Comparison of ENCODE assay signal across 8 mouse cellular contexts in the genomic region with DNA sequence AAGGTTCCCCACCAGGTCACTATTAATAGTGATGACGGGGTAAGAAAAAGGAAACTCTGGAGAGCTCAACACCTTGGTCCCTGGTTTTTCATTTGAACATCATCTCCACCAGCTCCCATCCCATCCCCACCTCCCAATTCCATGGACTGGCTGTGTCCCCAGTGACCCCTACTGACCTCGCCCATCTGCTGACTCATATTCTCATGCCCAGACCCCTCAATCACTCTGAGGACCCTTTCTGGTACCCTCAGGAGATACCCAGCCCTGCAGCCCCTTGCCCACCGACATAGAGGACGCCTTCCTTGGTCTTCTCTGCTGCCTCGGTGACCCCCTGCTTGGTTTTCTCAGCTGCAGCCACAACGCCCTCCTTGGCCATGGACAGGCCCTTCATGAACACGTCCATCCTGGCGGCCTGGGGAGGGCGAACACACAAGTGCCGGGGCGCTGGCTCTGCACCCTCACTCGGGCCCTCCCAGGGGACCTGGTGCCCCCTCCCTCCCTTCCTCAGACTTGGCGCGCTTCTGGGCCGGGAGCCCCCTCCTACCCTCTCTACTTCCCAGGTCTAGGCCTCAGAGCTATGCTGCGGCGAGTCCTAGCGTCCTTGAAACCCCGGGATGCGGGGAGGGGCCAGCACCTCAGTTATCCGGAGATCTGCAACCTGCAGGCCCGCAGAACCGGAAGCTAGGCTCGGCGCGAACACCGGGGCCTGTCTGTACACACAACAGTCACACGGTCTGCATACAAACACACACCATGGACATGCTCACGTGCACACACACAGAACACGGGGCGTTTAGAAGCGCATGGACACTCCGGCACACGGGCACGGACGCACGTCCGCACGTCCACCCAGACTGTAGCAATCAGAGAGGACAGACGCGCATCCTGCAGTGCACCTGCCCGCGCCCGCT. TPM values are rescaled to one million over a fixed set of nuclear protein-coding genes. Genes with fewer than 3 reads are reported as not detected.
A peak's percentile ranks its signal among the peaks of the same experiment; 100 is the strongest.
DNase-seq lines count a peak whose midpoint lies in the region; ATAC-seq lines count a peak whose summit lies in the region.

No protein-coding gene starts in this region.

- no peaks in the 10 kb centered on the region for H3K9me3 ChIP-seq in hindbrain, embryonic 11.5 days (ENCODE audit: control insufficient read depth, low read length)
- H3K9me3 ChIP-seq in midbrain, embryonic 14.5 days (ENCODE audit: control insufficient read depth, low read length) = no peaks in the 10 kb centered on the region

- 5% methylated on average over 44 of the region's 44 CpGs for WGBS in hindbrain, embryonic 11.5 days
- 5% methylated on average over 44 of the region's 44 CpGs for WGBS in midbrain, embryonic 14.5 days

- H3K27me3 ChIP-seq in hindbrain, embryonic 11.5 days (ENCODE audit: control insufficient read depth, insufficient read depth, low read length) = peaks cover 39% of the 10 kb centered on the region
- H3K27me3 ChIP-seq in midbrain, embryonic 14.5 days (ENCODE audit: control insufficient read depth, insufficient read depth, low read length) = peaks cover 45% of the 10 kb centered on the region

- peak; percentile 21 for DNase-seq in embryo, embryonic 10 days (ENCODE audit: low spot score)
- DNase-seq in embryo, embryonic 11 days = no peak
- DNase-seq in right cerebral cortex, postnatal 10 days (ENCODE audit: low spot score in 2 of 2) = peak; percentile 55 to 69
- no peak for DNase-seq in right cerebral cortex, postnatal 14 days
- DNase-seq in hindbrain, embryonic 11.5 days (ENCODE audit: low spot score) = no peak
- peak; percentile 60 for DNase-seq in midbrain, embryonic 14.5 days
- DNase-seq in spleen, adult 18-20 months = no peak

- H3K27ac ChIP-seq in hindbrain, embryonic 11.5 days (ENCODE audit: low read depth, low read length) = no peak overlapping the region
- H3K27ac ChIP-seq in midbrain, embryonic 14.5 days (replicated peaks; ENCODE audit: low read depth, low read length) = 0 out of 2 replicates have a peak overlapping the region, but pooled peaks have one; percentile 14

- H3K36me3 ChIP-seq in hindbrain, embryonic 11.5 days (ENCODE audit: control insufficient read depth, insufficient read depth, low read length) = no peaks in the 10 kb centered on the region
- H3K36me3 ChIP-seq in midbrain, embryonic 14.5 days (ENCODE audit: control insufficient read depth, insufficient read depth, low read length) = no peaks in the 10 kb centered on the region

- H3K4me2 ChIP-seq in hindbrain, embryonic 11.5 days (replicated peaks; ENCODE audit: low read depth, low read length) = peak overlapping the region; percentile 85
- H3K4me2 ChIP-seq in midbrain, embryonic 14.5 days (ENCODE audit: low read length) = peak overlapping the region; percentile 82

- no peak for ATAC-seq in hindbrain, embryonic 11.5 days (ENCODE audit: low FRiP score)
- peak; percentile 32; the same call in 1 of the 2 replicates for ATAC-seq in midbrain, embryonic 14.5 days (ENCODE audit: low FRiP score, low TSS enrichment)
- ATAC-seq in activated CD4-positive, CD25-positive, alpha-beta regulatory T cell, adult 4 months = no peak

- peaks cover 8% of the 10 kb centered on the region for H3K4me1 ChIP-seq in hindbrain, embryonic 11.5 days (replicated peaks; ENCODE audit: control insufficient read depth, insufficient read depth, low read length)
- peaks cover 10% of the 10 kb centered on the region; the same call in 1 of the 2 replicates for H3K4me1 ChIP-seq in midbrain, embryonic 14.5 days (ENCODE audit: control insufficient read depth, insufficient read depth, low read length)

- peak overlapping the region; percentile 37; the same call in 1 of the 2 replicates for H3K9ac ChIP-seq in hindbrain, embryonic 11.5 days (ENCODE audit: low read depth, low read length)
- H3K9ac ChIP-seq in midbrain, embryonic 14.5 days (replicated peaks; ENCODE audit: low read length) = peak overlapping the region; percentile 61

- peak overlapping the region; percentile 43 for H3K4me3 ChIP-seq in hindbrain, embryonic 11.5 days (ENCODE audit: low read depth, low read length)
- peak overlapping the region; percentile 51 for H3K4me3 ChIP-seq in midbrain, embryonic 14.5 days (replicated peaks; ENCODE audit: low read depth, low read length)

RNA-seq across cellular contexts. Expression of gene Sncb, which starts 0.9 kb away (rescaled TPM):
- 2.3 and 2.5 TPM in 2 replicates for polyA plus RNA-seq in hindbrain, embryonic 11.5 days (2014; fragmentation: Nextera tagmentation; extraction: Ambion mirVana)
- 37.5 and 53.7 TPM in 2 replicates for polyA plus RNA-seq in midbrain, embryonic 14.5 days (2014; fragmentation: Nextera tagmentation; extraction: Ambion mirVana)
- under 1 TPM; 0.33 to 0.62 TPM for polyA plus RNA-seq in activated CD4-positive, CD25-positive, alpha-beta regulatory T cell, adult 4 months (2017; shearing (Covaris generic))

RNA-seq across cellular contexts. Expression of gene Gprin1, which starts 15.9 kb away (rescaled TPM):
- polyA plus RNA-seq in hindbrain, embryonic 11.5 days (2014; fragmentation: Nextera tagmentation; extraction: Ambion mirVana) = 7.5 and 11.2 TPM in 2 replicates
- 19.1 and 29.4 TPM in 2 replicates for polyA plus RNA-seq in midbrain, embryonic 14.5 days (2014; fragmentation: Nextera tagmentation; extraction: Ambion mirVana)
- not detected for polyA plus RNA-seq in activated CD4-positive, CD25-positive, alpha-beta regulatory T cell, adult 4 months (2017; shearing (Covaris generic))

RNA-seq across cellular contexts. Expression of gene Eif4e1b, which starts 18.3 kb away (rescaled TPM):
- not detected in 2 replicates for polyA plus RNA-seq in hindbrain, embryonic 11.5 days (2014; fragmentation: Nextera tagmentation; extraction: Ambion mirVana)
- not detected in 2 replicates for polyA plus RNA-seq in midbrain, embryonic 14.5 days (2014; fragmentation: Nextera tagmentation; extraction: Ambion mirVana)
- not detected for polyA plus RNA-seq in activated CD4-positive, CD25-positive, alpha-beta regulatory T cell, adult 4 months (2017; shearing (Covaris generic))

RNA-seq across cellular contexts. Expression of gene Tspan17, which starts 23.6 kb away (rescaled TPM):
- 12.0 and 13.2 TPM in 2 replicates for polyA plus RNA-seq in hindbrain, embryonic 11.5 days (2014; fragmentation: Nextera tagmentation; extraction: Ambion mirVana)
- polyA plus RNA-seq in midbrain, embryonic 14.5 days (2014; fragmentation: Nextera tagmentation; extraction: Ambion mirVana) = 25.5 and 40.2 TPM in 2 replicates
- polyA plus RNA-seq in activated CD4-positive, CD25-positive, alpha-beta regulatory T cell, adult 4 months (2017; shearing (Covaris generic)) = 1 to 10 TPM; 1.5 to 2.2 TPM

Comparison
In these comparisons a context has a peak if more than half of its experiments do, and no peak if none do; other contexts are left out.
1. DNase-seq: peak in embryo, embryonic 10 days (single experiment), right cerebral cortex, postnatal 10 days (2 of 2) and midbrain, embryonic 14.5 days (single experiment); none in embryo, embryonic 11 days (single experiment), right cerebral cortex, postnatal 14 days (single experiment), hindbrain, embryonic 11.5 days (single experiment) and spleen, adult 18-20 months (0 of 2).
2. RNA of gene Sncb, which starts 0.9 kb away (polyA plus RNA-seq): 37.5 to 53.7 TPM in midbrain, embryonic 14.5 days; 2.3 to 2.5 TPM in hindbrain, embryonic 11.5 days and 0.33 to 0.62 TPM in activated CD4-positive, CD25-positive, alpha-beta regulatory T cell, adult 4 months; every median in the first group is over 10 times any median in the second.